Mouse (Mus musculus): ENCODE data around the gene Cnnm3. TPM values are rescaled to one million over a fixed set of nuclear protein-coding genes. Genes with fewer than 3 reads are reported as not detected.

Cnnm3 gene
- polyA plus RNA-seq, 1 experiment from 2014 or later, result 4.4 TPM

- Histone ChIP-seq H3K27me3 (no peaks in the 10 kb centered on the region), H3K36me3 (peaks cover 25% of the 10 kb centered on the region), H3K4me3 (peak overlapping the region; percentile 93), H3K4me2 (replicated peaks) (peak overlapping the region; percentile 96), H3K9me3 (no peaks in the 10 kb centered on the region), H3K27ac (peak overlapping the region; percentile 99), H3K4me1 (peaks cover 26% of the 10 kb centered on the region), H3K9ac (peak overlapping the region; percentile 87)
- ATAC-seq (ENCODE audit: low FRiP score, low read depth), result peak; percentile 75
- WGBS, result under 1% methylated on average over 120 of the region's 126 CpGs
Measured at GRCm38 (mm10) chr1:36512089-36512965, 660 bp downstream of the Cnnm3 start.

- Histone ChIP-seq H3K27me3 (no peaks in the 10 kb centered on the region), H3K9ac (peak overlapping the region; percentile 87), H3K4me3 (peak overlapping the region; percentile 93), H3K4me1 (peaks cover 26% of the 10 kb centered on the region), H3K27ac (peak overlapping the region; percentile 99), H3K4me2 (replicated peaks) (peak overlapping the region; percentile 96), H3K9me3 (no peaks in the 10 kb centered on the region), H3K36me3 (peaks cover 19% of the 10 kb centered on the region)
- ATAC-seq (ENCODE audit: low FRiP score, low read depth), result no peak
- 1% methylated on average over 16 of the region's 16 CpGs for WGBS
Measured at GRCm38 (mm10) chr1:36512966-36513280, 1.3 kb downstream of the Cnnm3 start.

- Histone ChIP-seq H3K9ac (peak overlapping the region; percentile 87), H3K4me3 (peak overlapping the region; percentile 93), H3K9me3 (no peaks in the 10 kb centered on the region), H3K4me2 (replicated peaks) (peak overlapping the region; percentile 96), H3K27me3 (no peaks in the 10 kb centered on the region), H3K4me1 (peaks cover 27% of the 10 kb centered on the region), H3K27ac (no peak overlapping the region), H3K36me3 (peaks cover 21% of the 10 kb centered on the region)
- ATAC-seq (ENCODE audit: low FRiP score, low read depth), result no peak
- 11% methylated on average over 1 of the region's 1 CpGs for WGBS
Measured at GRCm38 (mm10) chr1:36513310-36513709, 1.6 kb downstream of the Cnnm3 start.

GRCm38 (mm10) chr1:36513718-36514117, 2.1 kb downstream of the Cnnm3 start:
- H3K27me3 ChIP-seq, result no peaks in the 10 kb centered on the region
- no peak for ATAC-seq (ENCODE audit: low FRiP score, low read depth)
- no peak overlapping the region for H3K27ac ChIP-seq
- H3K4me3 ChIP-seq, result peak overlapping the region; percentile 93
- peaks cover 25% of the 10 kb centered on the region for H3K36me3 ChIP-seq
- H3K9me3 ChIP-seq, result no peaks in the 10 kb centered on the region
- peak overlapping the region; percentile 87 for H3K9ac ChIP-seq
- WGBS, result 58% methylated on average over 2 of the region's 2 CpGs
- H3K4me1 ChIP-seq, result peaks cover 29% of the 10 kb centered on the region
- peak overlapping the region; percentile 96 for H3K4me2 ChIP-seq (replicated peaks)

- H3K9me3 ChIP-seq, result no peaks in the 10 kb centered on the region
- no peak overlapping the region for H3K9ac ChIP-seq
- peaks cover 48% of the 10 kb centered on the region for H3K4me1 ChIP-seq
- no peaks in the 10 kb centered on the region for H3K27me3 ChIP-seq
- WGBS, result 74% methylated on average over 3 of the region's 3 CpGs
- no peak overlapping the region for H3K4me2 ChIP-seq (replicated peaks)
- H3K36me3 ChIP-seq, result peaks cover 62% of the 10 kb centered on the region
- no peak for ATAC-seq (ENCODE audit: low FRiP score, low read depth)
- no peak overlapping the region for H3K4me3 ChIP-seq
- no peak overlapping the region for H3K27ac ChIP-seq
Measured at GRCm38 (mm10) chr1:36518259-36518658, 6.6 kb downstream of the Cnnm3 start.

- WGBS, result 82% methylated on average over 11 of the region's 11 CpGs
- no peaks in the 10 kb centered on the region for H3K9me3 ChIP-seq
- H3K36me3 ChIP-seq, result peaks cover 75% of the 10 kb centered on the region
- no peak overlapping the region for H3K4me2 ChIP-seq (replicated peaks)
- peaks cover 47% of the 10 kb centered on the region for H3K4me1 ChIP-seq
- no peak for ATAC-seq (ENCODE audit: low FRiP score, low read depth)
- no peaks in the 10 kb centered on the region for H3K27me3 ChIP-seq
- no peak overlapping the region for H3K27ac ChIP-seq
- no peak overlapping the region for H3K4me3 ChIP-seq
- H3K9ac ChIP-seq, result no peak overlapping the region
Measured at GRCm38 (mm10) chr1:36519626-36520025, 8.0 kb downstream of the Cnnm3 start.

GRCm38 (mm10) chr1:36522210-36522609, 10.5 kb downstream of the Cnnm3 start:
- Histone ChIP-seq H3K9me3 (no peaks in the 10 kb centered on the region), H3K4me3 (no peak overlapping the region), H3K27ac (peak overlapping the region; percentile 89; the same call in 1 of the 2 replicates), H3K4me2 (replicated peaks) (no peak overlapping the region), H3K27me3 (no peaks in the 10 kb centered on the region), H3K4me1 (peaks cover 39% of the 10 kb centered on the region), H3K36me3 (peaks cover 87% of the 10 kb centered on the region), H3K9ac (no peak overlapping the region)
- no peak for ATAC-seq (ENCODE audit: low FRiP score, low read depth)
- WGBS, result 92% methylated on average over 7 of the region's 7 CpGs

- Histone ChIP-seq H3K9ac (no peak overlapping the region), H3K36me3 (peaks cover 86% of the 10 kb centered on the region), H3K4me2 (replicated peaks) (peak overlapping the region; percentile 29), H3K4me3 (no peak overlapping the region), H3K27ac (peak overlapping the region; percentile 89), H3K4me1 (peaks cover 40% of the 10 kb centered on the region), H3K27me3 (no peaks in the 10 kb centered on the region), H3K9me3 (no peaks in the 10 kb centered on the region)
- WGBS, result 29% methylated on average over 9 of the region's 9 CpGs
- peak; percentile 85 for ATAC-seq (ENCODE audit: low FRiP score, low read depth)
Measured at GRCm38 (mm10) chr1:36523332-36524013, 11.8 kb downstream of the Cnnm3 start.

GRCm38 (mm10) chr1:36524058-36524457, 12.4 kb downstream of the Cnnm3 start:
- Histone ChIP-seq H3K9me3 (no peaks in the 10 kb centered on the region), H3K4me2 (replicated peaks) (no peak overlapping the region), H3K9ac (no peak overlapping the region), H3K27me3 (no peaks in the 10 kb centered on the region), H3K36me3 (peaks cover 80% of the 10 kb centered on the region), H3K27ac (peak overlapping the region; percentile 89; the same call in 1 of the 2 replicates), H3K4me3 (no peak overlapping the region), H3K4me1 (peaks cover 40% of the 10 kb centered on the region)
- WGBS, result 85% methylated on average over 5 of the region's 5 CpGs
- no peak for ATAC-seq (ENCODE audit: low FRiP score, low read depth)

- Histone ChIP-seq H3K4me3 (no peak overlapping the region), H3K27me3 (no peaks in the 10 kb centered on the region), H3K9ac (no peak overlapping the region), H3K27ac (no peak overlapping the region), H3K9me3 (no peaks in the 10 kb centered on the region), H3K36me3 (peaks cover 65% of the 10 kb centered on the region), H3K4me2 (replicated peaks) (no peak overlapping the region), H3K4me1 (peaks cover 50% of the 10 kb centered on the region)
- WGBS, result 90% methylated on average over 12 of the region's 12 CpGs
- ATAC-seq (ENCODE audit: low FRiP score, low read depth), result no peak
Measured at GRCm38 (mm10) chr1:36525774-36526173, 14.1 kb downstream of the Cnnm3 start.

GRCm38 (mm10) chr1:36526903-36527302, 15.2 kb downstream of the Cnnm3 start:
- peaks cover 41% of the 10 kb centered on the region for H3K4me1 ChIP-seq
- H3K9me3 ChIP-seq, result no peaks in the 10 kb centered on the region
- WGBS, result 92% methylated on average over 10 of the region's 10 CpGs
- no peak overlapping the region for H3K4me3 ChIP-seq
- ATAC-seq (ENCODE audit: low FRiP score, low read depth), result no peak
- H3K9ac ChIP-seq, result no peak overlapping the region
- H3K27ac ChIP-seq, result no peak overlapping the region
- H3K27me3 ChIP-seq, result no peaks in the 10 kb centered on the region
- no peak overlapping the region for H3K4me2 ChIP-seq (replicated peaks)
- H3K36me3 ChIP-seq, result peaks cover 64% of the 10 kb centered on the region

- WGBS, result 6% methylated on average over 1 of the region's 1 CpGs
- peaks cover 27% of the 10 kb centered on the region for H3K4me1 ChIP-seq
- no peaks in the 10 kb centered on the region for H3K27me3 ChIP-seq
- H3K9me3 ChIP-seq, result no peaks in the 10 kb centered on the region
- no peak overlapping the region for H3K9ac ChIP-seq
- no peak for ATAC-seq (ENCODE audit: low FRiP score, low read depth)
- no peak overlapping the region for H3K4me2 ChIP-seq (replicated peaks)
- H3K4me3 ChIP-seq, result no peak overlapping the region
- H3K27ac ChIP-seq, result no peak overlapping the region
- H3K36me3 ChIP-seq, result peaks cover 56% of the 10 kb centered on the region
Measured at GRCm38 (mm10) chr1:36528351-36528750, 16.7 kb downstream of the Cnnm3 start.
